Mouse (Mus musculus) right cerebral cortex, adult 2 months (tissue): ENCODE results near the gene Yy1.

Experiments used
- DNase-seq, 2 experiments: peaks; one replicate each; pipeline ENCODE4 v3.0.0; 2021 to 2022; ENCODE audit warnings: low spot score in 2 of 2

Yy1 gene

GRCm38 (mm10) chr12:108792546-108793452, at the start of gene Yy1:
TSS of gene Yy1 (plus strand) at chr12:108792973.
- DNase-seq, result peak; percentile 93 to 95

GRCm38 (mm10) chr12:108745990-108746389, 46.8 kb upstream of the Yy1 start:
- DNase-seq, result no peak

- DNase-seq, result no peak
Observed at GRCm38 (mm10) chr12:108749019-108749418, 43.8 kb upstream of the Yy1 start.

- DNase-seq, result no peak
Observed at GRCm38 (mm10) chr12:108749454-108749853, 43.3 kb upstream of the Yy1 start.

GRCm38 (mm10) chr12:108750226-108750625, 42.5 kb upstream of the Yy1 start:
- DNase-seq, result no peak

GRCm38 (mm10) chr12:108751790-108752189, 41.0 kb upstream of the Yy1 start:
- DNase-seq, result no peak

GRCm38 (mm10) chr12:108755141-108755540, 37.6 kb upstream of the Yy1 start:
- DNase-seq, result no peak

- no peak for DNase-seq
Observed at GRCm38 (mm10) chr12:108756611-108757010, 36.2 kb upstream of the Yy1 start.

- peak; percentile 98 to 99 for DNase-seq
Observed at GRCm38 (mm10) chr12:108757717-108758257, 35.0 kb upstream of the Yy1 start.

- DNase-seq, result peak in 1 of 2 experiments; percentile 53
Observed at GRCm38 (mm10) chr12:108758273-108758672, 34.5 kb upstream of the Yy1 start.

- no peak for DNase-seq
Observed at GRCm38 (mm10) chr12:108758682-108759081, 34.1 kb upstream of the Yy1 start.

- DNase-seq, result no peak
Observed at GRCm38 (mm10) chr12:108759266-108759665, 33.5 kb upstream of the Yy1 start.

- DNase-seq, result no peak
Observed at GRCm38 (mm10) chr12:108760016-108760415, 32.8 kb upstream of the Yy1 start.

GRCm38 (mm10) chr12:108760500-108761020, 32.2 kb upstream of the Yy1 start:
- no peak for DNase-seq

GRCm38 (mm10) chr12:108761209-108761608, 31.6 kb upstream of the Yy1 start:
- DNase-seq, result no peak

- no peak for DNase-seq
Observed at GRCm38 (mm10) chr12:108761665-108762064, 31.1 kb upstream of the Yy1 start.

- DNase-seq, result no peak
Observed at GRCm38 (mm10) chr12:108763057-108763796, 29.5 kb upstream of the Yy1 start.

GRCm38 (mm10) chr12:108764917-108765678, 27.7 kb upstream of the Yy1 start:
- DNase-seq, result no peak

- peak in 1 of 2 experiments; percentile 20 for DNase-seq
Observed at GRCm38 (mm10) chr12:108765751-108766221, 27.0 kb upstream of the Yy1 start.

GRCm38 (mm10) chr12:108766316-108766715, 26.5 kb upstream of the Yy1 start:
- DNase-seq, result peak in 1 of 2 experiments; percentile 12

- no peak for DNase-seq
Observed at GRCm38 (mm10) chr12:108766866-108767265, 25.9 kb upstream of the Yy1 start.
